Mouse (Mus musculus) hindbrain, embryonic 11.5 days (tissue): ENCODE measurements around the gene Pkd2. TPM values are rescaled to one million over a fixed set of nuclear protein-coding genes. Genes with fewer than 3 reads are reported as not detected.
"Not testable (repeated sequence)": the region's sequence is repeated elsewhere in the genome, so short reads cannot be mapped to it uniquely, and the experiment has no call there.

Source experiments
- ATAC-seq: fragments of 200-750 bp; cut with Nextera tagmentation; 2 replicates; pipeline ENCODE4 v1.8.0; 2017; ENCODE audit warnings: mild to moderate bottlenecking, moderate TSS enrichment, moderate library complexity; ENCODE audit not compliant: low FRiP score
- DNase-seq: peaks from one replicate; pipeline ENCODE4 v3.0.0-alpha.2; 2015; ENCODE audit warnings: low spot score
- H3K27ac ChIP-seq: fragments of 300-500 bp; sonication (generic); 2 replicates; pipeline ENCODE4 v1.5.1; 2014; ENCODE audit warnings: mild to moderate bottlenecking, low read depth, low read length
- H3K27me3 ChIP-seq: fragments of 300-500 bp; sonication (generic); 2 replicates; pipeline ENCODE4 v1.6.1; 2014; ENCODE audit warnings: mild to moderate bottlenecking, low read length, moderate library complexity, mixed read lengths; ENCODE audit not compliant: control insufficient read depth, insufficient read depth
- H3K36me3 ChIP-seq: fragments of 300-500 bp; sonication (generic); 2 replicates; pipeline ENCODE4 v1.6.1; 2014; ENCODE audit warnings: mild to moderate bottlenecking, low read length, moderate library complexity, mixed read lengths; ENCODE audit not compliant: control insufficient read depth, insufficient read depth
- H3K4me1 ChIP-seq: fragments of 300-500 bp; sonication (generic); replicated peaks from 2 replicates; pipeline ENCODE4 v1.6.1; 2014; ENCODE audit warnings: low read length, mixed read lengths; ENCODE audit not compliant: control insufficient read depth, insufficient read depth
- H3K4me2 ChIP-seq: fragments of 300-500 bp; sonication (generic); replicated peaks from 2 replicates; pipeline ENCODE4 v1.6.1; 2014; ENCODE audit warnings: mild to moderate bottlenecking, low read depth, low read length
- H3K4me3 ChIP-seq: fragments of 300-500 bp; sonication (generic); 2 replicates; pipeline ENCODE4 v1.5.1; 2014; ENCODE audit warnings: low read depth, low read length
- H3K9ac ChIP-seq: fragments of 300-500 bp; sonication (generic); 2 replicates; pipeline ENCODE4 v1.6.1; 2014; ENCODE audit warnings: low read depth, low read length
- H3K9me3 ChIP-seq: fragments of 300-500 bp; sonication (generic); 2 replicates; pipeline ENCODE4 v1.6.1; 2016; ENCODE audit warnings: low read length; ENCODE audit not compliant: control insufficient read depth
- WGBS: fragments of 180-500 bp; shearing (Covaris S2); extraction: QIAGEN DNeasy Blood & Tissue Kit; methylation state at CpG from one replicate; pipeline ENCODE4 v1.1.7; 2014; 5-methylcytosine and 5-hydroxymethylcytosine counted together
- polyA plus RNA-seq: library from polyadenylated mRNA; unstranded; fragments of >200 nt; fragmentation: Nextera tagmentation; extraction: Ambion mirVana; gene quantifications from 2 replicates; pipeline ENCODE4 v1.2.1, GENCODE M21; 2014

Pkd2 gene
- polyA plus RNA-seq, 1 experiment from 2014 or later = 15.1 TPM

DNA sequence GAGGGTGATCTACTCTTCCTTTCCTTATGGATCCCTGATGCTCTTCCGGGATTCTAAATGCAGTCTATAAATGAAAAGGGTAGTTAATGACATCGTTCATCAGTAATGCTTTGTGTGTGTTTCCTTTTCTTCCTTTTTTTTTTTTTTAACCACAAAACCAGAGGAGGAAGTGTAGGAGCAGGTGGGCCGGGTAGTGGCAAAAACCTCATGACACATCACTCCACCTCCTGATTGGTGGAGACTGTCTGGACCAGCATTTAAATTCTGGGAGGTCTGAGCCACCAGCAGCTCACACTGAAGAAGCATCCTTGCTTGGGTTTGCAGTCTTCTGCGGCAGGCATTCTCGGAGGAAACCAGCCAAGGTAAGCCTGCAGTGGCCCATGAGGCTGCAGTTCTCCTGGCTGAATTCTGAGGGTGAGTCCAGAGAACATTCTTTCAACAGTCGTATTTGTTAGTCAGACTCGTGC is 24.4 kb upstream of the Pkd2 start, which contains the start of gene Spp1:
Gene Spp1 (plus strand): TSS at position 284 of the 467 bp plus-strand sequence.
- Histone ChIP-seq H3K4me1 (no peaks in the 10 kb centered on the region), H3K27ac (no peak within 1 kb of the TSS), H3K4me2 (no peak within 1 kb of the TSS), H3K4me3 (no peak within 1 kb of the TSS), H3K9ac (no peak within 1 kb of the TSS), H3K9me3 (no peaks in the 10 kb centered on the region), H3K36me3 (no peaks in the 10 kb centered on the region), H3K27me3 (no peaks in the 10 kb centered on the region)
- DNase-seq (no peak), ATAC-seq (no peak)
- WGBS = 75% methylated on average over 7 of the region's 7 CpGs

- Histone ChIP-seq H3K9ac (no peak overlapping the region), H3K4me3 (no peak overlapping the region), H3K4me2 (no peak overlapping the region), H3K4me1 (no peaks in the 10 kb centered on the region), H3K9me3 (no peaks in the 10 kb centered on the region), H3K27ac (no peak overlapping the region), H3K36me3 (no peaks in the 10 kb centered on the region), H3K27me3 (no peaks in the 10 kb centered on the region)
- DNase-seq = no peak
- no peak for ATAC-seq
- WGBS = 87% methylated on average over 7 of the region's 7 CpGs
Measured at GRCm38 (mm10) chr5:104436406-104437076, 22.7 kb upstream of the Pkd2 start.

DNA sequence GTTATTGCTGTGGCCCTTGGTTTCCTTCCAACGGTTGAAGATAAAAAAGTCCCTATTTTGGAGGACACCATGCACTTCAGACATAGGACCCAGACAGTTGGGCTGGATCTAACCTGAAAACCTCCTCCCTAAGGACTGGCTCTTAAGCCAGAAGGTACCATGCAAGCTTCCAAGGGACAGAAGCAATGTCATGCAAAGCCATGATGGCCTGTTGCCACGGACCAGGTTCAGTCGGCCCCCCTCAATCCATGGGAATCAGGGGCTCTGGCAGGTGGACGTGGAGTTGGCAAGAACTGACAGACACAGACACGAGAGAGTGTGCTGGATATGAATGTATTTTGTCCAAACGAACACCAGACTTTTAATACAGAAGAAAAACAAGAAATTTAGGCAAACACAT is 16.9 kb upstream of the Pkd2 start:
- ATAC-seq (no peak), DNase-seq (no peak)
- H3K4me1 ChIP-seq = no peaks in the 10 kb centered on the region
- no peaks in the 10 kb centered on the region for H3K27me3 ChIP-seq
- no peaks in the 10 kb centered on the region for H3K9me3 ChIP-seq
- 67% methylated on average over 6 of the region's 6 CpGs for WGBS
- no peak overlapping the region for H3K4me2 ChIP-seq
- H3K27ac ChIP-seq = no peak overlapping the region
- no peak overlapping the region for H3K4me3 ChIP-seq
- no peaks in the 10 kb centered on the region for H3K36me3 ChIP-seq
- H3K9ac ChIP-seq = no peak overlapping the region

DNA sequence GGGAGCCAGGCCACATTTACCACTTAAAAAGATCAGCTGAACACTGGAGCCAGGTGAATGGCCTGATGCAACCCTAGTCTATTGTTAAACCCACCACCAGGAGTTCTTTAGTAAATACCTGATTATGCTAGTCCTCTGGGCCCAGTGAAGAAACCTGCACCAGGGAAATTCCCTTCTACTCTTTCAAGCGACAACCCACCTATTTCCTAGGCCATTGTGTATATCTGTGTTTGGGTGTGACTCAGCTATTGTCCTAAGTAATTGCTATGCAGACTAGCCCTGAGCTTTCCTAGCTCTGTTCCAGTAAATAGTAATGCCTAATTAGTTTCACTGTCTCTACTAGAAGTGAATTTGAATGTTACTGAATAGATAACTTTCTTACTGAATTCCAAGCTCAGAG is 16.4 kb upstream of the Pkd2 start:
- H3K4me1 ChIP-seq = no peaks in the 10 kb centered on the region
- H3K27me3 ChIP-seq = no peaks in the 10 kb centered on the region
- H3K36me3 ChIP-seq = no peaks in the 10 kb centered on the region
- DNase-seq (no peak), ATAC-seq (no peak)
- H3K9ac ChIP-seq = no peak overlapping the region
- H3K4me2 ChIP-seq = no peak overlapping the region
- 50% methylated on average over 1 of the region's 1 CpGs for WGBS
- H3K4me3 ChIP-seq = no peak overlapping the region
- H3K27ac ChIP-seq = no peak overlapping the region
- H3K9me3 ChIP-seq = no peaks in the 10 kb centered on the region

- H3K27ac ChIP-seq = no peak overlapping the region
- ATAC-seq = 0 out of 2 replicates have a peak, but pooled peaks have one; percentile 43
Measured at GRCm38 (mm10) chr5:104446156-104446555, 13.1 kb upstream of the Pkd2 start.

DNA sequence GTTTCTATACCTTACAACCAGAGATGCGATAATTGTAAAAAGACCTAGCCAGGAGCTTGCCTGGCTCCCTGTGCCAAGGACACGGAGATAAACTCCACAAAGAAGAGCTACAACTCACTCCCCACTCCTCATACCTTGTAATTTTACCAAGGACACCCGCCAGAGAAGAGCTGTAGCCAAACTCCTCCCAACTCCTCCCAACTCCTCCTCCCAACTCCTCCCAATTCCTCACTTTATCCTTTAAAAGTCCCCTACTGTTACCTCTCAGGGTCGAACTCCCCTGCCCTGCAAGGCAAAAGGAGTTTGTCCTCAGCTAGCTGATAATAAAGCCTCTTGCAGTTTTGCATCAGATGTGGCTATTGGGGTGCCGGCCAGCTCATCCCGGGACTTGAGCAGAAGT is 10.9 kb upstream of the Pkd2 start:
- not testable (repeated sequence) for H3K27ac ChIP-seq, H3K4me2 ChIP-seq, ATAC-seq, H3K27me3 ChIP-seq, DNase-seq, H3K36me3 ChIP-seq, H3K9me3 ChIP-seq, H3K4me3 ChIP-seq, H3K9ac ChIP-seq, H3K4me1 ChIP-seq
- WGBS = 19% methylated on average over 6 of the region's 6 CpGs

More at GRCm38 (mm10) chr5:104446156-104446555, 13.1 kb upstream of the Pkd2 start:
- H3K36me3 ChIP-seq = no peaks in the 10 kb centered on the region
- DNase-seq = peak; percentile 42
- no peaks in the 10 kb centered on the region for H3K9me3 ChIP-seq
- H3K4me3 ChIP-seq = no peak overlapping the region
- H3K4me1 ChIP-seq = no peaks in the 10 kb centered on the region
- no peak overlapping the region for H3K9ac ChIP-seq
- H3K27me3 ChIP-seq = no peaks in the 10 kb centered on the region
- H3K4me2 ChIP-seq = no peak overlapping the region
- WGBS = 24% methylated on average over 3 of the region's 3 CpGs

DNA sequence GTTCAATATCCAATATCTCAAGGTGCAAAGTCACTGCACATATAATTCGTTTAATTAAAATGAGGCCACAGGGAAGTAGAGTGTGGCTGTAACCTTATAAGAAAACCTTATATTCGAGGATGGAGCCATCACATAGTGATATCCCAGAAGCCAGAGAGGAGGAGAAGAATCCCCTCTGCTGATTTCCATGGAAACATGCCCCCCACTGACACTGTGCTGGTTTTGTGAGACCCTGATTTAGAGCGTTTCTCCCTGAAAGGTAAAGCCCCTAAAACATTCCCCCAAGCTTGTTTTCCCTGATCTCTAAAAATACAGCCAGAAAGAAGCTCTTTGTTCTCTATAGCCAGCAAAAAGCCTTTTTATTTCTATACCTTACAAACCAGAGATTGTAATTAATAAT is 9.8 kb upstream of the Pkd2 start:
- ATAC-seq (no peak), DNase-seq (no peak)
- Histone ChIP-seq H3K4me3 (no peak overlapping the region), H3K27me3 (no peaks in the 10 kb centered on the region), H3K9ac (no peak overlapping the region), H3K4me2 (no peak overlapping the region), H3K9me3 (no peaks in the 10 kb centered on the region), H3K36me3 (no peaks in the 10 kb centered on the region), H3K27ac (no peak overlapping the region), H3K4me1 (no peaks in the 10 kb centered on the region)
- 35% methylated on average over 3 of the region's 3 CpGs for WGBS

- DNase-seq (no peak), ATAC-seq (no peak)
- no peaks in the 10 kb centered on the region for H3K27me3 ChIP-seq
- H3K9me3 ChIP-seq = no peaks in the 10 kb centered on the region
- 68% methylated on average over 1 of the region's 1 CpGs for WGBS
- no peaks in the 10 kb centered on the region for H3K36me3 ChIP-seq
- H3K9ac ChIP-seq = no peak overlapping the region
- H3K4me1 ChIP-seq = no peaks in the 10 kb centered on the region
- no peak overlapping the region for H3K4me3 ChIP-seq
- no peak overlapping the region for H3K4me2 ChIP-seq
- no peak overlapping the region for H3K27ac ChIP-seq
Measured at GRCm38 (mm10) chr5:104453075-104453474, 6.2 kb upstream of the Pkd2 start.

DNA sequence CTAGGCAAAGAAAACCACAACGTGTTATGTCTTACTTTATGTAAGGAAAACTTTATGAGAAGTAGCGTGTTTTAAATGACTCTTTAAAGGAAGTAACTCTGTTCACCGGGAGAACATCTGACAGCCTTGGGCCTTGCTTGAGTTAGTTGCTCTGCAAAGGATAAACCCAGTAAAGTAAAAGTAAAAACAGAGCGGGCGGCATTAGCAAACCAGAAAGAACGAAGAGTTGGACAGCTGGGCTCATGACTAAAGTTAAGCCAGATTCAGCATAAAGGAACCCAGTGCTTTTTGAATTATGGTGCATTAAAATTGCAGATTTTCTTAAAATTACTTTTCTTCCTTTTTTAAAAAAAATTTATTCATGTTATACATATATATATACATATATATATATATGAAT is 4.7 kb upstream of the Pkd2 start:
- no peaks in the 10 kb centered on the region for H3K9me3 ChIP-seq
- no peak overlapping the region for H3K27ac ChIP-seq
- no peak overlapping the region for H3K9ac ChIP-seq
- 0 out of 2 replicates have a peak, but pooled peaks cover 3% of the 10 kb centered on the region for H3K4me1 ChIP-seq
- H3K4me3 ChIP-seq = no peak overlapping the region
- ATAC-seq = no peak
- H3K27me3 ChIP-seq = no peaks in the 10 kb centered on the region
- 93% methylated on average over 6 of the region's 6 CpGs for WGBS
- no peaks in the 10 kb centered on the region for H3K36me3 ChIP-seq
- H3K4me2 ChIP-seq = no peak overlapping the region
- no peak for DNase-seq
